Mouse (Mus musculus): ENCODE measurements around the gene N4bp3. TPM values are rescaled to one million over a fixed set of nuclear protein-coding genes. Genes with fewer than 3 reads are reported as not detected.
A peak's percentile ranks its signal among the peaks of the same experiment; 100 is the strongest.
"Not testable (repeated sequence)": the region's sequence is repeated elsewhere in the genome, so short reads cannot be mapped to it uniquely, and the experiment has no call there.

The N4bp3 gene
- total RNA-seq, 2 experiments from 2014 or later = 11.4 to 12.1 TPM

DNA sequence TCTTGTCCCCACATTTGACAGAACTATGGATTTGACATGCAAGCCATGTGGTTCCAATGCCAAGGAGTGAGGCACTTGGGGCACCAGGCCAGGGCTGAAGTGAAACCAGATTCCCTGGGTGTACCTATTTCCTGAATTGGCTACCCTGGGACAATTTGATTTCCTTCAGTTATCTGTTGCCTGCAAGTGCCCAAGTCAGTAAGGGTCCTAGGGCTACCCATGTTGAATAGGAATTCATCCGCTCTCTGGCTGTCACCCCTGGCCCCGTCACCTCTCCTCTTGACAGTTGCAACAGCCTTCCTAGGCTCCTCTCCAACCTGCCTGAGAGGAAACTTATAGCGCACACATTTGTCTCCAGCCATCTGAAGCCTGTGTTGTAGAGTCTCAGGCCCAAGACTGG, 4.2 kb upstream of the N4bp3 start:
- DNase-seq (ENCODE audit: low spot score in 2 of 2) = no peak

DNA sequence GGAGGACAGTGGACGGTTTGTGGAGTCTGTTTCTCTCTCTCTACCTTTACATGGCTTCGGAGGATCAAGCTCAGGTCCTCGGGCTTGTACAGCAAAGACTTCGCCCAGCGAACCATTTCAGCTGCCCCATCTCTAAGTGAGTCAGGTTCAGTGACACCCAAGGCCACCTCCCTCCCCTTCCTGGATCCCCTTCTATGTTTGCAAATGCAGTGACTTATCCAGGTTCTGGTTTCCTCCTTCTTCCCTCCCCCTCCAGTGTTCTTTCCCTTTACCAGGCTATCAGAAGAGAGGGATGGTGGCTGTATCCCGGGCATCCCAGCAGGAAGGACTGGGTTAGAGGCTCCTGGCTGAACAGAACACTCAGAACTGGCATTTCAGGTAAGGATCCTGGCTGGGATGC, 3.1 kb upstream of the N4bp3 start:
- no peak for DNase-seq (ENCODE audit: low spot score in 2 of 2)

DNA sequence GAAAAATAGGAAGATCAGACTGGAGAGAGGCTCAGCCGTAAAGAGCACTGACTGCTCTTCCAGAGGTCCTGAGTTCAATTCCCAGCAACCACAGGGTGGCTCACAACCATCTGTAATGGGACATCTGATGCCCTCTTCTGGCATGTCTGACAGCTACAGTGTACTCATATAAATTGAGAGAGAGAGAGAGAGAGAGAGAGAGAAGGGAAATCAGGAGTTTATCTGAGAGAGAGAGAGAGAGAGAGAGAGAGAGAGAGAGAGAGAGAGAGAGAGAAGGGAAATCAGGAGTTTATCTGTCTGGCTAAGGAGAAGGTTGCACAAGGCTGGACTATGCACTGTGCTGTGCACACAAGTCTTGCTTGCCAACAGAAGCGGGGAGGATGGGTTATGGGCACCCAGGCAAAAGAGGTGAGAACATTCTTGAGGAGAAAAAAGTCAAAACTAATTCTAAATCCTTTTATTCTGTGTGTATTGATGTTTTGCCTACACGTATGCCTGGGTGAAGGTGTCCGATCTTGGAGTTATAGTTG, 2.3 kb upstream of the N4bp3 start:
- DNase-seq (ENCODE audit: low spot score in 2 of 2) = no peak

DNA sequence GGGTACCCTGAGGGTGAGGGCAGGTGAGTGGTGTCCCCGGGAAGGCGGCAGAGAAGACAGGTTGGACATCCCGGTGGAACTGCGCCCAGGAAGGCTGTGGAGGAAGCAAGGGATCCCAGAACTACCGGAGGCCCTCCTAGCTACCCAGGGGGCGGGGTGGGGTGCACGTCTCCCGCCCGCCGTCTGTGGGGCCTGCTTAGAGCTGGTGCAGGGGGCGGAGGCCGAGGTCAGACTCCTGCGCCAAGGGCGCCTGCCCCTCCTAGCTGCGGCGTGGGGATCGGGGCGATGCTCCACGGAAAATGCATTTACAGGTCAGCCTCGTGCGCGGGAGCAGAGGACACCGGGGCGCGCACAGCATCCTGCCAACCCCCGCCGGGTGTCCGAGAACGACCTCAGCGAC, 381 bp downstream of the N4bp3 start:
- DNase-seq (ENCODE audit: low spot score in 2 of 2) = no peak

DNA sequence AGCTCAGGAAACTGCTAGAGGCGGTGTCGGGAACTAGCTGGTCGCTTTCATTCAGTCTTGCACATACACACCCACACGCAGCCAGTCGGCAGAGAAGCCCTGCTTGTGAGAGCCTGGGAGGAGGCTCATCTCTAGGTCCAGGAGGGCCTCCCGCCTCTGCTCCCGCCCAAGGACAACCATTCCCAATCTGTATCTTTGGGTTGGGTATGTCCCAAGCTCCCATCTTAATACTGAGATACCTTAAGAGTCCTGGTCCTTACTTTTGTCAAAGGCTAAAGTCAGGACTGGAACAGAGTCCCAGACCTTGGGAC, 798 bp downstream of the N4bp3 start:
- no peak for DNase-seq (ENCODE audit: low spot score in 2 of 2)

DNA sequence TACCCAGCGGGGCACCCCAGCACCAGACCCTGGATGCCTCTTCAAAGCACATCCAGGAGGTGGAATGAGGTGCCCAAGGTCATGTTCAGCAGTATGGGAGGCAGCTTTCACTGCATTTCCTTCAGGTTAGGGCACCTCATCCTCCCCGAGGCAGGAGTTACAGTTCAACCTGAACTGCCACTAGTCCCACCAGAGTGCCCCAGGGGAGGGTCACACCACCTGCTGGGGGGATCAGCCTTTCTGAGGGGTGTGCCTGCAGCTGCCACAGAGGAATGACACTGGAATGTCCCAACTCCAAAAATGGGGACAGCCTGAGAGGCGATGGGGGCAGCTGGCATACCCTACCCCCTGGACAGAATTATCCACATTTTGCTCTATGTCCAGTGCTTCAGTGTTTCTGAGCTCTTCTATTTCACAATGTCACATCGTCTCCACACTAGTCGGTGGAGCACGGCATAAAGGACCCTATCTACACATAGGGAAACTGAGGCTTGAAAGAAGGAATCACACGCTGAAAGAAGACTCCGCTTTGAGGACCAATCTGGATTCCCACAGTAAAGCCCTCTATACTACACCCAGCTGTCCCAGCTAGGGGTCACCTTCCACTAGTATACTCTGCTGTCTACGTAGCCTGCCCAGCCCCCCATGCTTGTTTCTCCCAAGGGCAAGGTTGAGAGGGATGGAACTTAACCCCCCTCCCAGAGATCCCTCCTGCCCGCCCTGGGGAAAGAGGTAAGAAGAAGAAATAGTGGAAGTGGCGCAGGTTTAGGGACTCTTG, 1.3 kb downstream of the N4bp3 start:
- no peak for DNase-seq (ENCODE audit: low spot score in 2 of 2)

DNA sequence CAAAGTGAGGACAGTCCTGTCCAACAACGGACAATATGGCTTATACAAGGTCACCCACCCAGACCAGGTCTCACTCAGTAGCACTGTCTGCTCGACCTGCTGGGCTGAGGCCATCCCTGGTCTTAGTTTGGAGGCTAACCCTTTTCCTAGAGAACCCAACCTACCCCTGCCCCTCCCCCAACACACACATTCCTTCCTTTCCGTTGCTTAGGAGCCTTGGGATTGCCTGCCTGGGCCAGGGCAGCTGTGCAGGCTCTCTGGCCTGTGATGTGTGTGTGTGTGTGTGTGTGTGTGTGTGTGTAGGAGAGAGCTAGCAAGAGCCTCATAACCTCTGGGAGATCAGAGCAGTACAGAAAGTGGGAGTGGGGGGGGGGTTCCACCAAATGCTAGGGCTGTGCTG, 2.1 kb downstream of the N4bp3 start:
- DNase-seq (ENCODE audit: low spot score in 2 of 2) = no peak

DNA sequence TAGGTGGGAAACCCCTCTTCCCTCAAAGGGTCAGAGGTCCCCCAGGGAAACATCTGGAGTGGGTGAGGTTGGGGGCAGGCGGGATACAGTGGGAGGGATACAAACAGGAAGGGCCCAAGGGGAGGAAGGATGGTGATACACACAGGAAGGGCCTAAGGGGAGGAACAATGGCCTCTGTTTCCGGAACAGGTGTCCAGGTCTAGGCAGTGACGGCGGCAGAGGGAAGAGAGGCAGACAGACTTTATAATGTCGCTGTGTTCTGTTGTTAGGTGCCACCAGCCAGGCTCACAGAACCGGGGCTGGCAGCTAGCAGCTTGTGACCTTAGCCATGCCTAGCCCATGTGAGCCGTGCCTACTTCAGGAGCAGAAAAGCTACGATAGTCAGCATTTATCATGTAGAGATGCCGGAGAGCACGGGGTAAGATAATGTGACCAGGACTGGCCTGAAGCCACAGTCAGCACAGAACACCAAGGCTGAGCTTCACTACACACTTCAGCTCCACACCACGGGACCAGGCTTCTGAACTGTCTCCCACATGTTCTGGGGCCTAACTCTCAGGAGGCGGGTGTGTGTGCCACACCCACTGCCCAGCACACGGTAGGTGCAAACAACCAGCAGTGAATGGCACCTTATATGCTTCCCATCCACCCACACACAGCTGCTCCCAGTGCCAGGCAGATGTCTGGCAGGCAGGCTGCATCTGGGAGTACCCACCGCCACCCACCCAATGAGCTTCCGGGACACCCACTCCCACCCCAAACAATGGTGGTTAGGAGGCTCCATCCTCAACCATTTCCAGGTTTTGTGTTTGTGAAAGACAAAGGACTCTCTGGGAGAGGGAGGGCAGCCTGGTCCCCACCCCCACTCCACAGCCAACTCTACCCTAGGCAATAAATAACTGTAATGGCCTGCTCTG, 3.6 kb downstream of the N4bp3 start:
- no peak for DNase-seq (ENCODE audit: low spot score in 2 of 2)

DNA sequence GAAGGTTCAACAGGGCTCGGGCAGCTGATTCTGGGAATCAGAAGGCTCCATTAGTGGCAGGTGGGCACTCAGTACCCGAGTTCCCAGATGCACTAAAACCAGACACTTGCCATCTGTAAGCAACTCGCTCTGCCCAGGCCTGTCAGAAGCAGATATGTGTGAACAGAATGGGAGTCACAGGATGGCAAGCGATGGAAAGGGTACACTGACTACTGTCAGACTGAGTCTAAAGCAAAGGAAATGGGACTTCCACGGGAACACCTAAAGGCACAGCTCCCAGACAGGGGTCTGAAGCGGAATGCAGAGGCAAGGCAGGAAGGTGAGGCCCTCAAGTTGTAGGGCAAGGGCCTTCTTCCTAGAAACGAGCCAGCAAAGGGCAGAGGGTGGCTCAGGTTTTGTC, 4.4 kb downstream of the N4bp3 start:
- no peak for DNase-seq (ENCODE audit: low spot score in 2 of 2)

DNA sequence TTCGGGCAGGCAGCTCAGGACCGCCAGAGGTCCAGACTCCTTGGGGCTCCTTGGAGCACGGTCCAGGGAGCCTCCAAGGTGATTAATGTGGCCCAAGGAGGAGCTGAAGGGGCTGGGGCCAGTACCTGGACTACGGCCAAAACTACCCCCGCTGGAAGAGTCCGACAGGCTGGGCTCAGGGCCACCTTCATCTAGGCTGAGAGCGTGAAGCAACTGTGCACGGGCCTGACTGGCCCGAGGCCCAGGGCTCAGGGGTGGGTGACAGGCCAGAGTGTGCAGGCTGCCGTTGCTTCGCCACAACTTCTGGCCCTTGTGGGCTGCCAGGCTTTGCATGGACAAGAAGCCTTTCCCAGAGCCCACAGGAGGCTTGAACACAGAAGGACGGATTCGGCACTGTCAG, 5.3 kb downstream of the N4bp3 start:
- DNase-seq (ENCODE audit: low spot score in 2 of 2) = no peak

DNA sequence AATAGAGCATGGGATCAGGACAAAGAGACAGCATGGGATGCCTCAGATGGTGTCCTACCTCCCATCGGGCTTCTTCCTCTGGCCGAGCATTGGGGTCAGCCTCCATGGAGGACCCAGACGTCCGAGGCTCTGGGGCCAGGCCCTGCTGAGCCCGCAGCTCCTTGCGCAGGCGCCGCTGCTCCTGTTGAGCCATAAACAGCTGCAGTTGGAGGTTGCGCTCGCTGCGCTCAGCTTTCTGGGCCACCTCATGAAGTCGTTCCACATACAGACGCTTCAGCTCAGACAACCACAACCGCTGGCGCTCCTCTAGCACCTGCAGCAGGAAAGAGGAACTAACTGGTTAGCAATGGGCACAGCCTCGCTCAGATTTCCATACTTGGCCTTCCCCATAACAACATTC, 6.4 kb downstream of the N4bp3 start:
- no peak for DNase-seq (ENCODE audit: low spot score in 2 of 2)

DNA sequence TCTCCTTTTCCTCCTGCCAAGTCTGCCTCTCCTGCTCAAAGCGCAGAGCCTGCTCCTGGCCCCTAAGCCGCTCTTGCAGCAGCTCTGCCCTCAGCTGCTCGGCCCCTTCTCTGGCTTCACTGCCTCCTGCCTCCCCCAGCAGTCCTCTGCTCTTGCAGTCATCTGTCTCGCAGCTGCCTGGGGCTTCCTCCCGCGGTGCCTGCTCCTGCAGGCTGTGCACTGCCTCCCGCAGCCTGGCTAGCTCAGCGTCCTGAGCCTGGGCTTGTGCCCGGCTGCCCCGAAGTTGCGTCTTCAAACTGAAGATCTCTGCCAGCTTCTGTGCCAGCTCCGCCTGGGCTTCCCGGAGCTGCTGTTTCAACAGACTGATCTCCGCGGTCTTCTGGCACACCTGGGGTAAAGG, 6.9 kb downstream of the N4bp3 start:
- no peak for DNase-seq (ENCODE audit: low spot score in 2 of 2)

DNA sequence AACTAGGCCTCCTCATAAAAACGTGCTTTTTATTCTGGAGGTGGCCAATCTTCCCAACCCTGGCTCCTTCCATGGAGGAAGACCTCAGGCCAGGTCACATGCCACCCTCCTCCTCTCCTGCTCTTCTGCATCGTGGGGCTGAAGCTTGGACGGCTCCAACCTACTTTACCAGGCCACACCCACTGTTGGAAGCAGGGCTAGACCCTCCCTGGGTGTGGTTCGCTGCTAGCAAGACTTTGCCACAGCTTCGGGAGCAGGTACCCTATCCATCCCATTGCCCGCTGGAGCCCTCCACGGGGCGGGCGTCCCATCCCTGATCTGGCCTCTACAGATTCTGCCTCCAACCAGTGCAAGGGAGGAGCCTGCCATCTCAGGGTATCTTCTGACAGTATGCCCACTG, 7.4 kb downstream of the N4bp3 start:
- DNase-seq (ENCODE audit: low spot score in 2 of 2) = no peak

DNA sequence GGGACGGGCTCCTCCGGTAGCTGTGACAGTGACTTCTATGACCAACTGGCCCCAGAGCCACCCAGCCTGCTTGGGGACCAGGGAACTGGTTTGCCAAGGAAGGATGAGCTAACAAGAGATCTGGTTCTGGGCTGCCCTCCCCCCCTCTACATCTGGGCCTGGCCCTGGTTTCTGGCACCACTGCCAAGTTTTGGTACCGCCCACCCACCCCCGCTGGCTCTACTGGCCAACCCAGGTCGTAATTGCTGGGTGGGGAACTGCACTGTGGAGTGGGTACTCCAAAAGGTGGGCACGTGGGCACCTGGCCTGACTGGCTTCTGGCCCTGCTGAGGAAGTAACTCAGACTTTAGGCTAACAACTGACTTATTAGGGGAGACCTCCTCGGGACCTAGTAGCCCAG, 9.9 kb downstream of the N4bp3 start:
- DNase-seq (ENCODE audit: low spot score in 2 of 2) = no peak

DNA sequence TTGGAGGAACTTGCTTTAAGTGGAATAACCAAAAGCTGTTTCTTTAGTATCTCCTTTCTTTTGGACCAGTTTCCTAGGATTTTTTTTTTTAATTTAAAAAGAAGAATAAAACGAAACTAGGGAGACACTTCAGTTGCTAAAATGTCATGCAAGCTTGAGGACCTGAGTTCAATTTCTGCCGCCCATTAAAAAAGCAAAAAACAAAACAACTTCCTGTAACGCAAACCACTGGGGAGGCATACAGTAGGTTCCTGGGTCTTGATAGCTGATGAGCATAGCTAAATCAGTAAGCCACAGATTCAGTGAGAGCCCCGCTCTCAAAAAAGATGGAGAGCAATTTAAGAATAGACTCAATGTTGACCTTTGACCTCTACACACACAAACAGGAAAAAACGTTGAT, 12.1 kb downstream of the N4bp3 start:
- DNase-seq (ENCODE audit: low spot score in 2 of 2) = no peak

DNA sequence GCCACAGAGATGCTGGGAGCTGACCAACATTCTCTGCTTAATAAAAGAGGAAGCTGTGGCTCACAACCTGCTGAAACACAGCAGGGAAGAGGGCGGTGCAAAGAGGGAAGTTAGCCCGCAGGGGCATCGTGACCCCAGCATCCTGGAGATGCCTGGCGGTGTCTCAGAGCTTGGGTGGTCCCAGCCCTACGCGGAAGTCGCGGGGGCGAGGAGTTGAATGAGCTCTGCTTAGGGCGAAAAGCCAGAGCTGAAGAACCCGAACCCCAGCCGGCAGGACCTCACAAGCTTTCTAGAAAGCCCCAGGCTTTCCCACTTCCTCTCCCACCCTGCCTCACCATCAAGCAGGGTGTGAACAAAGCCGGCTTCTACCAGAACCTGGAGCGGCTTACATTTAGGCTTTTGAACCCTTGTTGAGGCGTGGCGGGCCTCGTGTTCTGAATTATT, 12.6 kb downstream of the N4bp3 start:
- no peak for DNase-seq (ENCODE audit: low spot score in 2 of 2)

DNA sequence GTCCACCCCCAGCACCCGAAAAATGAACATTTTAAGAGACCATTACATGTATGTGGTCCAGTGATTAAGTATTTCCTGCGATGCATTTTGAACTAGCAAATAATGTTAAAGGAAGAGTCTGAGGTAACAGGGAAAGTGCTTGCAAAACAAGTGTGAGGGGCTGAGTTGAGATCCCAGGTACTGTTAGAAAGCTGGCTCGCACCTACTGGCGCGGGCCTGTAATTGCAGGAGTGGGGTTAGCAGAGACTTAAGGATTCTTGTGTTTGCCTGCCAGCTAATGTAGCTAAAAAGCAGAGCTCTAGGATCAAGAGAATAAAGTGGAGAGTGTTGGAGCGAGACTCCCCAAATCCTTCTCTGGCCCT, 14.3 kb downstream of the N4bp3 start:
- DNase-seq (ENCODE audit: low spot score in 2 of 2) = peak in 1 of 2 experiments; percentile 51

DNA sequence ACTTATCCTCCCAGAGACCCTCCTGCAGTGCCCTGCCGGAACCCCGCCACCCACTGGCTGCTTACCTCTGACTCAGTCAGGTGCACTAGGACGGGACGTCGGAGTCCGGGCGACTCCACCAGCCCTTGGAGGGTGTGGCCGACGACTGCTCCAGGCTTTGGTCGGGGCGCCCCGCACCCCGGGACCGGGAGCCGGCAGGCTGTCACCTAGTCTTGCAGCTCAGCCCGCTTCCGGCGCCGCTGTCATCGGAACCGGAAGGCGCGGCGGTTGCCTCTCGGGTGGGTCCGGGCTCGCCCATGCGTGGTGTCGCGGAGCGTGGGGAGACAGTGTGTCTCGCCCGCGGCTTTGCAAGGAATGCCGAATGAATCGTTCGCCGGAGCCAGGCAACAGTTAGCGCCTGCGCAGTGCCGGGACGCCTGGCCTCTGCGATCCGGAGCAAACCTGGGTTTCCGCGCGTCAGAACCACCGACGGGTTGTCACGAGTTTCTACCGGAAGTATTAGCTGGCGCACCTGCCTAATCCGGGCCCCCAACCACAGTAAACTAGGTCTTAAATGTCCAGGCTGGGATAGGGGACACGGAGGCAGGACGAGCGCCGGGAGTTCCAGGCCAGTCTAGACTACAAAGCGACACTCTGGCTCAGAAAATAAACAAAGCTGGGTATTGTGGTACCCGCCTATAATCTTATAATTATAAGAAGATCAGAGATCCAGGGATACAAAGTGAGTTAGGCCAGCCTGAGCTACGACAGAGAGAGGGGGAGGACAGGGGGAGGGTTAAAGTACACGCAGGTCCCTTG, 14.9 kb downstream of the N4bp3 start, which contains the start of gene Rmnd5b:
Rmnd5b (minus strand) TSS at position 372 of the 798 bp plus-strand sequence.
- DNase-seq (ENCODE audit: low spot score in 2 of 2) = peak; percentile 94 to 95

DNA sequence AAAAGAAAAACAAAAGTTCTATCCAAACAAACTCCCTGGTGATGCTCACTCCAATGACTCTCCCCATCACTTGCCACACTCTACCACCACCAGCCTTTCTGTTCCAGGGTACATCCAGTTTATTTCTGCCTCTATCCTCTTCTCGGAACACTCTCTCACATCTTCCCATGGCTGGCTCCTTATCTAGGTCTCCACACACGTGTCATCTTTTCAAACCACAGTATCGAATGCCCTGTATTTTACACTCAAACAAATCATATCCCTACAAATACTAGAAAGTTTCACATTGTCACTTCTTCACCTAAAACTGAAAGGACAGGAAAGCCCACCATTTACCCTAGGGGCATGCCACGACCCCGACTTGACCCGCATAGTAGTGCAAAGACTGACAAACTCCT, 15.5 kb downstream of the N4bp3 start:
- DNase-seq (ENCODE audit: low spot score in 2 of 2) = no peak

DNA sequence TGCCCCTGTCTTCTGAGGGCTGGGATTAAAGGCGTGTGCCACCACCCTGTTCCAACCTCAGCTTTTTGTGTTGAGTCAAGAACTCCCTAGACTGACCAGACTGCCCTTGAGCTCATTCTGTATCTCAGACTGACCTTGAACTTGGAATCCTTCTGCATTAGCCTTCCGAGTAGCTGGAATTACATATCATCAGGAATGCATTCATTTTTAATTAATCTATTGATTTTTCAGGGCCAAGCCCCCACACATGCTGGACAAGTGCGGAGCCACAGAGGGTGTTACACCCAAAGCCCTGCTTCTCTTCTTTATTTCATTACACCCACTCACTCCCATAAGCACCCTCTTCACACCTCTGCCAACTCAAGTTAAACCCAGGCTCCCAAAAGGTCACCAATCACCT, 16.9 kb downstream of the N4bp3 start:
- no peak for DNase-seq (ENCODE audit: low spot score in 2 of 2)

DNA sequence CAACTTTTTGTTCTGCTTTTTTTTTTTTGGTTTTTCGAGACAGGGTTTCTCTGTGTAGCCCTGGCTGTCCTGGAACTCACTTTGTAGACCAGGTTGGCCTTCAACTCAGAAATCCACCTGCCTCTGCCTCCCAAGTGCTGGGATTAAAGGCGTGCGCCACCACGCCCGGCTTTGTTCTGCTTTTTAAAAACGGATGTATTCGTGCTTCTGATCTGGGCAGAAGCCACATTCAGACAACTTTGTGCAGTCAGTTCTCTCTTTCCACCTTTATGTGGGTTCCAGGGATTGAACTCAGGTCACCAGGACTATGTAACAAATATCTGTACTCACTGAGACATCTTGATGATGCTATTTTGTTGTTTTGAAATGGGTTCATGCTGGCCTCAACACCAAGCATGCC, 17.4 kb downstream of the N4bp3 start:
- not testable (repeated sequence) for DNase-seq (ENCODE audit: low spot score in 2 of 2)

Measured in layer of hippocampus, postnatal 14 days (tissue).